Mouse (Mus musculus) CH12.LX (cell line): Measurements from ENCODE around the gene Phip.

Experiments used
- CHD2 ChIP-seq: IDR thresholded peaks from 2 replicates; pipeline ENCODE4 v1.6.1; 2011; ENCODE audit warnings: low read length, improper control_type of control experiment
- CTCF ChIP-seq, 2 experiments: IDR thresholded peaks in 1 of 2; conservative IDR thresholded peaks in 1 of 2; 2 replicates each; pipeline ENCODE4 v1.5.1; 2011 to 2012; ENCODE audit warnings: low read depth in 2 of 2, low read length in 2 of 2, improper control_type of control experiment in 1 of 2, inconsistent platforms in 1 of 2, mild to moderate bottlenecking in 1 of 2, moderate library complexity in 1 of 2
- EP300 ChIP-seq: IDR thresholded peaks from 2 replicates; pipeline ENCODE4 v1.6.1; 2011; ENCODE audit warnings: low read length, improper control_type of control experiment
- ETS1 ChIP-seq: conservative IDR thresholded peaks from 2 replicates; pipeline ENCODE4 v1.6.1; 2012; ENCODE audit warnings: low read depth, mild to moderate bottlenecking, inconsistent platforms, low read length, improper control_type of control experiment, moderate library complexity
- IRF4 ChIP-seq: IDR thresholded peaks from 2 replicates; pipeline ENCODE4 v1.6.1; 2014; ENCODE audit warnings: low read depth, mild to moderate bottlenecking, inconsistent platforms, low read length, improper control_type of control experiment
- POLR2A ChIP-seq: IDR thresholded peaks from 2 replicates; pipeline ENCODE4 v1.6.1; 2011; ENCODE audit warnings: low read depth, mild to moderate bottlenecking, improper control_type of control experiment, low read length
- TCF12 ChIP-seq: IDR thresholded peaks from 2 replicates; pipeline ENCODE4 v1.6.1; 2014; ENCODE audit warnings: low read depth, mild to moderate bottlenecking, inconsistent platforms, low read length, improper control_type of control experiment
- USF1 ChIP-seq: IDR thresholded peaks from 2 replicates; pipeline ENCODE4 v1.6.1; 2014; ENCODE audit warnings: low read depth, mild to moderate bottlenecking, inconsistent platforms, low read length, improper control_type of control experiment
- ZNF384 ChIP-seq: IDR thresholded peaks from 2 replicates; pipeline ENCODE4 v1.6.1; 2012; ENCODE audit warnings: low read depth, low read length, improper control_type of control experiment, inconsistent platforms

GRCm38 (mm10) chr9:82831891-82832290 lies 143.4 kb downstream of the Phip start:
- no peak for TF ChIP-seq USF1
- no peak for TF ChIP-seq CTCF (conservative IDR thresholded peaks at IDR 0.05 in 1 of 2, IDR thresholded peaks at IDR 0.05 in 1 of 2; ENCODE audit: low read depth in 2 of 2, low read length in 2 of 2)
- TF ChIP-seq POLR2A: no peak
- TF ChIP-seq IRF4: no peak
- TF ChIP-seq EP300: no peak
- TF ChIP-seq TCF12: no peak
- TF ChIP-seq CHD2: no peak
- TF ChIP-seq ZNF384: no peak
- no peak for TF ChIP-seq ETS1
